Mouse (Mus musculus): ENCODE measurements around the gene Mast4. TPM values are rescaled to one million over a fixed set of nuclear protein-coding genes. Genes with fewer than 3 reads are reported as not detected.

Mast4 gene
- polyA plus RNA-seq, 1 experiment from 2014 or later: 18.9 TPM

DNA sequence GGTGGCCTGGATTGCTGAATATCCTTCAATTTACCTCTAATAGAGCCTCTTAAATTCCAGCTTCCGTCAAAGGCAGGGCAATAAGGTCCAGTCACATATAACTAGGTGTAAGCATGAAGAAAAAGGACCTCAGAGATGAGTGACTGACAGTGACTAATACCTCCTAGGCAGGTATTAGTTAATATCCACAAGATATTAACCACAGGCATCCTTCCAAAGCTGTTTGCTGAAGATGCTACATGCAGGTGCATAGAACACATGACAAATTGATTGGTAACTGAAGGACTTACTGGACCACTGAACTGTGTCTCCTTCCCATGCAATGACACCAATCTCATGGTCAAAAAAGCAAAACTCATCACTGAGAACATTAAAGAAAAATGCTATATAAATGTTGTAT is 402.3 kb downstream of the Mast4 start:
- H3K4me1 ChIP-seq (ENCODE audit: control insufficient read depth, insufficient read depth, low read length): no peaks in the 10 kb centered on the region
- H3K4me3 ChIP-seq (ENCODE audit: low read depth, low read length): no peak overlapping the region
- ATAC-seq (ENCODE audit: insufficient number of reproducible peaks, low FRiP score, low TSS enrichment, low read depth) (no peak), DNase-seq (ENCODE audit: low spot score) (no peak)
- 87% methylated on average over 1 of the region's 1 CpGs for WGBS
- no peaks in the 10 kb centered on the region for H3K27me3 ChIP-seq (ENCODE audit: control insufficient read depth, insufficient read depth, low read length)
- H3K4me2 ChIP-seq (ENCODE audit: low read depth, severe bottlenecking): no peak overlapping the region
- no peak overlapping the region for H3K9ac ChIP-seq (ENCODE audit: low read length)
- no peak overlapping the region for H3K27ac ChIP-seq (replicated peaks; ENCODE audit: low read depth, low read length)
- no peaks in the 10 kb centered on the region for H3K9me3 ChIP-seq (ENCODE audit: control insufficient read depth, low read length)
- H3K36me3 ChIP-seq (ENCODE audit: control insufficient read depth, insufficient read depth, low read length): no peaks in the 10 kb centered on the region

DNA sequence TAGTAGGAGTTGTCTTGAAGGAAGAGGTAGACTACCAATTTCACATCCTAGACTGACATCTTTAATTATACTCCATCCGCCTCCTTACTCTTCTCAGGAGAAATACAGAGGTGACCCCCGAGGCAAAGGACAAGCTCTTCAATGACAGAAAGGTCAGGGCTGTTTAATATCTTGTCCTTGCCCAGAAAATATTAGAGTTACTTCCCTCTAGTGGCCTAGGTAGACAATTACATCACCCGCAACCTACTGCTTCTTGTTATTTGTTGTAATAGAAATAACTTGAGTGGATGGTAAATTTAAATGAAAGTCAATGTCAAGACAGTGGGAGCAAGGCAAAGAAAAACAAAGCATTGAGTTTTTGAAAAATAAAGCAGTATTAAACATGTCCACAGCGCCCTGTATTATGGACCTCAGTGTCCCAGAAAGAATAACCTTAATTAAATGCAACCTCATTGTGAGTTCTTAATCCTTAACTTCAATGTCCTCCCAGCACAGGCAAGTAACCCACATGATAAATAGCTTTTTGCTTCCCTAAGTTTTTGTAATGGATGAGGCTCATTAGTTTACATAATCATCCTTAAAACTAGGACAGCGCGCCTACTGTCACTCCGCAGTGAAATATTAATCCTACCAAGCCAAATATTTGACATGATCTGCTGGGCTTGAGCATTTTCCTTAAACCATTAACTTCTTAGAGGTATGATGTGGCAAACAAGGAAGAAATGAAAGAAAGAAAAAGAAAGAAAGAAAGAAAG is 408.3 kb downstream of the Mast4 start:
- Histone ChIP-seq H3K4me1 (ENCODE audit: control insufficient read depth, insufficient read depth, low read length) (no peaks in the 10 kb centered on the region), H3K27me3 (ENCODE audit: control insufficient read depth, insufficient read depth, low read length) (no peaks in the 10 kb centered on the region), H3K36me3 (ENCODE audit: control insufficient read depth, insufficient read depth, low read length) (no peaks in the 10 kb centered on the region), H3K9ac (ENCODE audit: low read length) (no peak overlapping the region), H3K9me3 (ENCODE audit: control insufficient read depth, low read length) (no peaks in the 10 kb centered on the region), H3K4me3 (ENCODE audit: low read depth, low read length) (no peak overlapping the region), H3K4me2 (ENCODE audit: low read depth, severe bottlenecking) (no peak overlapping the region), H3K27ac (replicated peaks; ENCODE audit: low read depth, low read length) (no peak overlapping the region)
- DNase-seq (ENCODE audit: low spot score) (no peak), ATAC-seq (ENCODE audit: insufficient number of reproducible peaks, low FRiP score, low TSS enrichment, low read depth) (no peak)
- WGBS: 86% methylated on average over 7 of the region's 7 CpGs

DNA sequence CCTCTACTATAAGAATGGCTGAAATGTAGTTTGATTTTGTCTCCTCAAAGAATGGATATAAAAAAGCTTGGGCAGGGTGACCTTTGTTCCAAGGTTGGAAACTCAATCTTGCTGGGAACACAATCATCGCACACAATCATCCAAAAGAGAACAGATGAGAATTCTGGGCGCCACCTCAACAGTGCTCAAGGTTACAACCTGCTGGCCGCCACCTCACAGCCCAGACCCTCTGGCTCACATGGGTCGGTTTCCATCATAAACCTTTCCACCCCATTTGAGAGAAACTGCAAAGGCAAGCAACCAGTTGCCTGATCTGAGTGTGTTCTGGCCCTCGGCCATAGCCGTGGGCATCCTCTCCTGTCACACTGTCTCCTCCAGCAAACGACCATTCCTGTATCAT is 414.6 kb downstream of the Mast4 start:
- no peak for DNase-seq (ENCODE audit: low spot score)
- no peaks in the 10 kb centered on the region for H3K36me3 ChIP-seq (ENCODE audit: control insufficient read depth, insufficient read depth, low read length)
- 82% methylated on average over 7 of the region's 7 CpGs for WGBS
- H3K27ac ChIP-seq (replicated peaks; ENCODE audit: low read depth, low read length): no peak overlapping the region
- H3K9ac ChIP-seq (ENCODE audit: low read length): no peak overlapping the region
- no peak for ATAC-seq (ENCODE audit: insufficient number of reproducible peaks, low FRiP score, low TSS enrichment, low read depth)
- H3K4me2 ChIP-seq (ENCODE audit: low read depth, severe bottlenecking): no peak overlapping the region
- H3K27me3 ChIP-seq (ENCODE audit: control insufficient read depth, insufficient read depth, low read length): no peaks in the 10 kb centered on the region
- H3K9me3 ChIP-seq (ENCODE audit: control insufficient read depth, low read length): no peaks in the 10 kb centered on the region
- no peak overlapping the region for H3K4me3 ChIP-seq (ENCODE audit: low read depth, low read length)
- H3K4me1 ChIP-seq (ENCODE audit: control insufficient read depth, insufficient read depth, low read length): no peaks in the 10 kb centered on the region

DNA sequence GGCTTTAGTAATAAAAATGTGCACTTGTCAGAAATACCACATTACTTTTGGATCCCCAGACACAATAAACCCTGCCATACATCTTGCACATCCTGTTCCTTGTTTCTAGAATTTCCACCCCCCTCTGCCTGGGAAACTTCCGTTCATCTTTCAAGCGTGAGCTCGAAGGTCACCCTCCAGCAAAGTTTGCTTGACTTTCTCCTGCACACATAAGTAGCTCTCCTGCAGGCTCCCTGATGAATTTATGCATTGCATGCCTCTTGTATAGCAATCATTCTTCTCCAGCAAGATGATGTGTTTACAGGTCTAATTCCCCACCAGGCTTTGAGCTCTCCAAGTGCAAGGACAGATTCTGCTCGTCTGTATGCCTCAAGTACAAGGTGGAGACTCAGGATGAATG is 415.7 kb downstream of the Mast4 start:
- H3K27me3 ChIP-seq (ENCODE audit: control insufficient read depth, insufficient read depth, low read length): no peaks in the 10 kb centered on the region
- no peak overlapping the region for H3K4me3 ChIP-seq (ENCODE audit: low read depth, low read length)
- H3K27ac ChIP-seq (replicated peaks; ENCODE audit: low read depth, low read length): no peak overlapping the region
- no peaks in the 10 kb centered on the region for H3K9me3 ChIP-seq (ENCODE audit: control insufficient read depth, low read length)
- WGBS: 54% methylated on average over 4 of the region's 4 CpGs
- no peaks in the 10 kb centered on the region for H3K4me1 ChIP-seq (ENCODE audit: control insufficient read depth, insufficient read depth, low read length)
- no peaks in the 10 kb centered on the region for H3K36me3 ChIP-seq (ENCODE audit: control insufficient read depth, insufficient read depth, low read length)
- ATAC-seq (ENCODE audit: insufficient number of reproducible peaks, low FRiP score, low TSS enrichment, low read depth) (no peak), DNase-seq (ENCODE audit: low spot score) (no peak)
- H3K9ac ChIP-seq (ENCODE audit: low read length): no peak overlapping the region
- no peak overlapping the region for H3K4me2 ChIP-seq (ENCODE audit: low read depth, severe bottlenecking)

DNA sequence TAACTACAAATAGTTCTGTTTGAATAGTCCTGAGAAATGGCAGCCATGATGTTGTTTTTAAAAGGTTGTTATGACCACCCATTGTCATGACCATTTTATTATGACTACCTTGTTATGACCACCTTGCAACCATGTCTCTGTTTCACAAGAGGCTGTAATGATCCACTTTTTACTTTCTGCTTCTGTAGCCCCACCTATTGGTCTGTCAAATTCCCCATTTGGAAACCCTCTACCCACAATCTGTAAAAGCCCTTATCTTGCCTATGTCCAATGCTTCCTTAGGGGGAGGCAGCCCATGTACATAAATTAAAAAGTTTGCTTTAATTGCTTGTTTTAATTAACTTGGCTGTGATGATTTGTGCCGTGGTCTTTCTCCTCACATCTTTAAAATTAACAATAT is 419.0 kb downstream of the Mast4 start:
- Histone ChIP-seq H3K4me3 (ENCODE audit: low read depth, low read length) (no peak overlapping the region), H3K9me3 (ENCODE audit: control insufficient read depth, low read length) (no peaks in the 10 kb centered on the region), H3K36me3 (ENCODE audit: control insufficient read depth, insufficient read depth, low read length) (no peaks in the 10 kb centered on the region), H3K27ac (replicated peaks; ENCODE audit: low read depth, low read length) (no peak overlapping the region), H3K9ac (ENCODE audit: low read length) (no peak overlapping the region), H3K4me1 (ENCODE audit: control insufficient read depth, insufficient read depth, low read length) (no peaks in the 10 kb centered on the region), H3K4me2 (ENCODE audit: low read depth, severe bottlenecking) (no peak overlapping the region), H3K27me3 (ENCODE audit: control insufficient read depth, insufficient read depth, low read length) (no peaks in the 10 kb centered on the region)
- WGBS: 69% methylated on average over 1 of the region's 1 CpGs
- ATAC-seq (ENCODE audit: insufficient number of reproducible peaks, low FRiP score, low TSS enrichment, low read depth) (no peak), DNase-seq (ENCODE audit: low spot score) (no peak)

DNA sequence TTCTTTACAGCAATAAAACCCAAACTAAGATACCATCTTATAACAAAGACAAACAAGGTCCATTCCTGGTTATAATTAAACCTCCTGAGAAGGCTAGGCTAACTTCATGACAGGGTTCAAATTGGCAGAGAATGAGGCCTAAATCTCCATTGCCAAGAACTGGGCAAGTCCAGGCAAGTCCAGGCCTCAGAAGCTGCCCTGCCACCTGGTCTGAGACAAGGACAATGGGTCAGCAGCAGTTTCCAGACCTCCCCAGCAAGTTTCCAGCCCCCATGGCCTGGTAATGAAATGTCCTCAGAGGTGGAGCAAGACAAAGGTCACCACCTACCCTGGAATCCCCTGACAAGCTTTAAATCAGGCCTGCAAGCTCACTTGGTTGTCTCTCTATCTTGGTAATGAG is 419.5 kb downstream of the Mast4 start:
- no peak overlapping the region for H3K4me2 ChIP-seq (ENCODE audit: low read depth, severe bottlenecking)
- no peaks in the 10 kb centered on the region for H3K36me3 ChIP-seq (ENCODE audit: control insufficient read depth, insufficient read depth, low read length)
- no peaks in the 10 kb centered on the region for H3K27me3 ChIP-seq (ENCODE audit: control insufficient read depth, insufficient read depth, low read length)
- no peak for DNase-seq (ENCODE audit: low spot score)
- no peak overlapping the region for H3K4me3 ChIP-seq (ENCODE audit: low read depth, low read length)
- no peaks in the 10 kb centered on the region for H3K4me1 ChIP-seq (ENCODE audit: control insufficient read depth, insufficient read depth, low read length)
- no peak overlapping the region for H3K27ac ChIP-seq (replicated peaks; ENCODE audit: low read depth, low read length)
- no peak for ATAC-seq (ENCODE audit: insufficient number of reproducible peaks, low FRiP score, low TSS enrichment, low read depth)
- no peak overlapping the region for H3K9ac ChIP-seq (ENCODE audit: low read length)
- no peaks in the 10 kb centered on the region for H3K9me3 ChIP-seq (ENCODE audit: control insufficient read depth, low read length)

DNA sequence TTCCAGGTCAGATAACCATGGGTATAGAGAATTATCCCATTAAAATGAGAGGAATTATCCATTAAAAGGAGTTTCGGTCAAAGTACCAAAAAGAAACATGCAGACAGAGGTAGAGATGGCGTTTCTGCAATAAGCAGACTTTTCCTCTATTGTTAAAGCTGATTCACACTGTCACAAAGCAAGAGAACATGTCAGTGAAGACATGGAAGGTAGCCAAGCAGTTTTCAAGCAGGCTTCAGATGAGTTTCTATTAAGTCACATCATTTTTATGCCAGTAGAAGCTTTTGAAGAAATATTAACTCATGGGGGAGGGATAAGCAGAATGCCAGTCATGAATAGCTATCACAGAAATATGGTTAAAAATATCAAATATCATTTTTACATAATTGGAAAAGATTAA is 420.4 kb downstream of the Mast4 start:
- Histone ChIP-seq H3K4me3 (ENCODE audit: low read depth, low read length) (no peak overlapping the region), H3K36me3 (ENCODE audit: control insufficient read depth, insufficient read depth, low read length) (no peaks in the 10 kb centered on the region), H3K9me3 (ENCODE audit: control insufficient read depth, low read length) (no peaks in the 10 kb centered on the region), H3K27me3 (ENCODE audit: control insufficient read depth, insufficient read depth, low read length) (no peaks in the 10 kb centered on the region), H3K4me2 (ENCODE audit: low read depth, severe bottlenecking) (no peak overlapping the region), H3K27ac (replicated peaks; ENCODE audit: low read depth, low read length) (no peak overlapping the region), H3K9ac (ENCODE audit: low read length) (no peak overlapping the region), H3K4me1 (ENCODE audit: control insufficient read depth, insufficient read depth, low read length) (no peaks in the 10 kb centered on the region)
- 95% methylated on average over 2 of the region's 2 CpGs for WGBS
- DNase-seq (ENCODE audit: low spot score) (no peak), ATAC-seq (ENCODE audit: insufficient number of reproducible peaks, low FRiP score, low TSS enrichment, low read depth) (no peak)

DNA sequence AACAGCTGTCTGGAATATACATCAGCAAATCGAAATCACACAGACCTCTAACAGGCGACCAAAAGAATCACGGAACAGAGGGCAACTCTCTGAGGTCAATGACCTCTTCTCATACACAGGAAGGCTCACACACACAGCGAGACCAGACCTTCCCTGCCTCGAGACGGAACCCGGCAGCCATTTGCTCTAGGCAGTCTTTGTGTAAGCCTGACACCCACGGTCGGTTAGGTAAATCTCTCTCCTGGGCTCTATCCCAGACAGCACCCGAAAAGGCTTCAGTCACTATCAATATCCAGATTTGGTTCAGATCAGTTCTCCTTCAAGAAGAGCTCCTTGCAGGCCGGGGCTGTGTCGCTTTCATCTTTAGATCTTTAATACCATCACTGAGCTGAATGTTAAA is 421.4 kb downstream of the Mast4 start:
- WGBS: 72% methylated on average over 12 of the region's 12 CpGs
- DNase-seq (ENCODE audit: low spot score): no peak
- no peak for ATAC-seq (ENCODE audit: insufficient number of reproducible peaks, low FRiP score, low TSS enrichment, low read depth)

More for the DNA sequence above, 421.4 kb downstream of the Mast4 start:
- no peaks in the 10 kb centered on the region for H3K27me3 ChIP-seq (ENCODE audit: control insufficient read depth, insufficient read depth, low read length)
- H3K27ac ChIP-seq (replicated peaks; ENCODE audit: low read depth, low read length): no peak overlapping the region
- no peaks in the 10 kb centered on the region for H3K4me1 ChIP-seq (ENCODE audit: control insufficient read depth, insufficient read depth, low read length)
- no peaks in the 10 kb centered on the region for H3K36me3 ChIP-seq (ENCODE audit: control insufficient read depth, insufficient read depth, low read length)
- no peak overlapping the region for H3K4me3 ChIP-seq (ENCODE audit: low read depth, low read length)
- no peak overlapping the region for H3K9ac ChIP-seq (ENCODE audit: low read length)
- no peak overlapping the region for H3K4me2 ChIP-seq (ENCODE audit: low read depth, severe bottlenecking)
- H3K9me3 ChIP-seq (ENCODE audit: control insufficient read depth, low read length): no peaks in the 10 kb centered on the region
